In genomic region chr4:149571651-149572149, GRCm38 (mm10) we compare ENCODE assay signal across 9 mouse cellular contexts. TPM values are rescaled to one million over a fixed set of nuclear protein-coding genes. Genes with fewer than 3 reads are reported as not detected.
DNase-seq lines count a peak whose midpoint lies in the region.
"Had no signal": no experiment of that assay in that cellular context is flagged by ENCODE, and none has a peak within 500 bp of the region (broad histone marks: within the 10 kb centered on the region; RNA-seq: fewer than 3 reads in every experiment).

No protein-coding gene starts in this region.

- no peak overlapping the region for H3K4me3 ChIP-seq in heart, embryonic 10.5 days
- H3K4me3 ChIP-seq in hindbrain, embryonic 10.5 days: no peak overlapping the region
- H3K4me3 ChIP-seq: liver, embryonic 15.5 days had no signal

- peaks cover 49% of the 10 kb centered on the region for H3K4me1 ChIP-seq in heart, embryonic 10.5 days
- H3K4me1 ChIP-seq in hindbrain, embryonic 10.5 days (replicated peaks): peaks cover 48% of the 10 kb centered on the region

- H3K9me3 ChIP-seq in heart, embryonic 10.5 days: no peaks in the 10 kb centered on the region
- H3K9me3 ChIP-seq in hindbrain, embryonic 10.5 days: no peaks in the 10 kb centered on the region
- H3K9me3 ChIP-seq: liver, embryonic 15.5 days had no signal

- no peaks in the 10 kb centered on the region for H3K36me3 ChIP-seq in heart, embryonic 10.5 days
- no peaks in the 10 kb centered on the region for H3K36me3 ChIP-seq in hindbrain, embryonic 10.5 days
- H3K36me3 ChIP-seq: liver, embryonic 15.5 days had no signal

- WGBS in heart, embryonic 10.5 days: 49% methylated on average over 8 of the region's 8 CpGs
- 20% methylated on average over 8 of the region's 8 CpGs for WGBS in large intestine, adult 2 months
- 64% methylated on average over 8 of the region's 8 CpGs for WGBS in hindbrain, embryonic 10.5 days

- peak overlapping the region; percentile 30; the same call in 1 of the 2 replicates for H3K27ac ChIP-seq in heart, embryonic 10.5 days
- no peak overlapping the region for H3K27ac ChIP-seq in hindbrain, embryonic 10.5 days
- H3K27ac ChIP-seq: liver, embryonic 15.5 days had no signal

- peak; percentile 72 for DNase-seq in 3T3-L1 (ENCODE audit: low read depth, low spot score)
- DNase-seq in adrenal gland, postnatal 10 days: peak; percentile 59
- no peak for DNase-seq in heart, embryonic 10.5 days (ENCODE audit: low spot score)
- peak; percentile 69 for DNase-seq in large intestine, adult 2 months (ENCODE audit: low read depth, low spot score)
- DNase-seq in frontal cortex, postnatal 14 days (ENCODE audit: low spot score in 2 of 2): no peak
- DNase-seq in layer of hippocampus, adult 18-20 months (ENCODE audit: low spot score in 2 of 2): no peak
- DNase-seq in hindbrain, embryonic 10.5 days (ENCODE audit: low spot score): no peak
- DNase-seq in gastrocnemius, postnatal 10 days: no peak

- peaks cover 72% of the 10 kb centered on the region for H3K27me3 ChIP-seq in heart, embryonic 10.5 days (ENCODE audit: insufficient read depth, poor library complexity, severe bottlenecking)
- peaks cover 23% of the 10 kb centered on the region for H3K27me3 ChIP-seq in hindbrain, embryonic 10.5 days (ENCODE audit: insufficient read depth, poor library complexity, severe bottlenecking)

RNA-seq across cellular contexts. Expression of gene Clstn1, which starts 14.6 kb away (rescaled TPM):
- 10 to 100 TPM; 72.7 to 95.7 TPM for total RNA-seq in adrenal gland, postnatal 10 days (2021)
- polyA plus RNA-seq in heart, embryonic 10.5 days (2016; fragmentation: Nextera tagmentation; extraction: Ambion mirVana): 19.1 and 23.3 TPM in 2 replicates
- 51.5 and 58.3 TPM in 2 replicates for polyA plus RNA-seq in large intestine, adult 2 months (2012; rRNA removed)
- 100 to 1,000 TPM; 839 to 867 TPM for total RNA-seq in layer of hippocampus, adult 18-20 months (2021)
- 36.0 and 57.4 TPM in 2 replicates for polyA plus RNA-seq in hindbrain, embryonic 10.5 days (2016; fragmentation: Nextera tagmentation; extraction: Ambion mirVana)
- total RNA-seq in gastrocnemius, postnatal 10 days (2021): 10 to 100 TPM; 63.5 to 69.0 TPM

RNA-seq across cellular contexts. Expression of gene Ctnnbip1, which starts 53.7 kb away (rescaled TPM):
- 10 to 100 TPM; 39.5 to 42.0 TPM for total RNA-seq in adrenal gland, postnatal 10 days (2021)
- 40.1 and 49.9 TPM in 2 replicates for polyA plus RNA-seq in heart, embryonic 10.5 days (2016; fragmentation: Nextera tagmentation; extraction: Ambion mirVana)
- polyA plus RNA-seq in large intestine, adult 2 months (2012; rRNA removed): 22.5 and 27.7 TPM in 2 replicates
- total RNA-seq in layer of hippocampus, adult 18-20 months (2021): 10 to 100 TPM; 29.6 to 33.4 TPM
- 62.7 and 68.2 TPM in 2 replicates for polyA plus RNA-seq in hindbrain, embryonic 10.5 days (2016; fragmentation: Nextera tagmentation; extraction: Ambion mirVana)
- 10 to 100 TPM; 61.4 to 76.9 TPM for total RNA-seq in gastrocnemius, postnatal 10 days (2021)

Comparison
In these comparisons a context has a peak if more than half of its experiments do, and no peak if none do; other contexts are left out.
1. DNase-seq: peak in 3T3-L1 (single experiment), adrenal gland, postnatal 10 days (single experiment) and large intestine, adult 2 months (single experiment); none in heart, embryonic 10.5 days (single experiment), frontal cortex, postnatal 14 days (0 of 2), layer of hippocampus, adult 18-20 months (0 of 2), hindbrain, embryonic 10.5 days (single experiment) and gastrocnemius, postnatal 10 days (single experiment).
2. RNA of gene Clstn1, which starts 14.6 kb away (total RNA-seq): 839 to 867 TPM in layer of hippocampus, adult 18-20 months; 72.7 to 95.7 TPM in adrenal gland, postnatal 10 days and 63.5 to 69.0 TPM in gastrocnemius, postnatal 10 days; every median in the first group is over 4 times any median in the second.